Mouse (Mus musculus) embryonic facial prominence, embryonic 10.5 days (tissue): ENCODE results near the gene Trafd1. TPM values are rescaled to one million over a fixed set of nuclear protein-coding genes. Genes with fewer than 3 reads are reported as not detected.

Experiments used
- DNase-seq: peaks from one replicate; pipeline ENCODE4 v3.0.0-alpha.2; 2017; ENCODE audit warnings: low spot score
- H3K27ac ChIP-seq: fragments of 300-500 bp; sonication (generic); replicated peaks from 2 replicates; pipeline ENCODE4 v1.5.1; 2016; ENCODE audit warnings: mild to moderate bottlenecking
- H3K27me3 ChIP-seq: fragments of 300-500 bp; sonication (generic); replicated peaks from 2 replicates; pipeline ENCODE4 v1.6.1; 2016; ENCODE audit warnings: low read depth, mild to moderate bottlenecking; ENCODE audit not compliant: poor library complexity, severe bottlenecking
- H3K36me3 ChIP-seq: fragments of 300-500 bp; sonication (generic); replicated peaks from 2 replicates; pipeline ENCODE4 v1.6.1; 2016; ENCODE audit warnings: mild to moderate bottlenecking, moderate library complexity
- H3K4me1 ChIP-seq: fragments of 300-500 bp; sonication (generic); 2 replicates; pipeline ENCODE4 v1.6.1; 2016
- H3K4me3 ChIP-seq: fragments of 300-500 bp; sonication (generic); 2 replicates; pipeline ENCODE4 v1.5.1; 2016; ENCODE audit warnings: mild to moderate bottlenecking, moderate library complexity
- H3K9me3 ChIP-seq: fragments of 300-500 bp; sonication (generic); 2 replicates; pipeline ENCODE4 v1.6.1; 2016; ENCODE audit warnings: mild to moderate bottlenecking
- WGBS: fragments of 180-500 bp; shearing (Covaris S2); methylation state at CpG from one replicate; pipeline ENCODE4 v1.1.7; 2016; 5-methylcytosine and 5-hydroxymethylcytosine counted together
- polyA plus RNA-seq: library from polyadenylated mRNA; unstranded; fragments of >200 nt; fragmentation: Nextera tagmentation; extraction: Ambion mirVana; gene quantifications from 2 replicates; pipeline ENCODE4 v1.2.1, GENCODE M21; 2016

Gene Trafd1
- polyA plus RNA-seq, result 74.1 and 74.8 TPM in 2 replicates

DNA sequence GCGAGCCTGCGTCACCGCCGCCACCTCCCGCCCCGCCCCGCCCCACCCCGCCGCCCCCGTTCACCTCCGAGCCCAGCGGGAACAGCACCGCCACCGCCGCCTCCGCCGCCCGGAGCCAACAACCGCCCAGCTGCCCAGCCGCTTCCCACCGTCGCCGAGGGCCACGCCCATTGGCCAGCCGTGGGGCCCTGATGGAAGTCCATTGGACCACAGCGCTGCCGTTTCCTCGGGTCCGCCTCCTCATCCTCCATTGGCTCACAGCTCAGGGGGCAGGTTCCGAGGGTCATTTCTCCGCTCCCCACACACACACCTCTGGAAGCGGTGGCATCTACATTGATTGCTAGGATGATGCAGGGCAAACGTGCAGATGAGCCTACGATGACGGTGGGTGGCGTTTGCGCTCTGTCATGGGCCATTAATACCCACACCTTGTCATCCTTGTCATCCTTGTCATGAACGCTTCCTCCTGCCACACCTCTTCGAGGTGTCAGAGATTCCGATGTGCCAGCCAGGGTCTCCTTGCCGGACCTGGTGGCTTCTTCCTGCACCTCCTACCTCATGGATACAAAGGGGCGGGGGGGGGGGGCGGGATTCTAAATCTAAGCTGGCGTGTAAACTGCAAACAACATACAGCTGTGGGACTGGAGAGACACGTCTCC is at the start of gene Trafd1:
Trafd1 (minus strand) TSS at position 172 of the 659 bp plus-strand sequence.
- H3K4me3 ChIP-seq, result peak within 1 kb of the TSS; percentile 85
- DNase-seq, result peak; percentile 96
- H3K4me1 ChIP-seq, result peaks cover 24% of the 10 kb centered on the region
- H3K9me3 ChIP-seq, result peaks cover 6% of the 10 kb centered on the region; the same call in 1 of the 2 replicates
- peaks cover 29% of the 10 kb centered on the region for H3K36me3 ChIP-seq
- H3K27me3 ChIP-seq, result peaks cover 14% of the 10 kb centered on the region; the same call in 1 of the 2 replicates
- peak within 1 kb of the TSS; percentile 88 for H3K27ac ChIP-seq
- WGBS, result under 1% methylated on average over 40 of the region's 45 CpGs

DNA sequence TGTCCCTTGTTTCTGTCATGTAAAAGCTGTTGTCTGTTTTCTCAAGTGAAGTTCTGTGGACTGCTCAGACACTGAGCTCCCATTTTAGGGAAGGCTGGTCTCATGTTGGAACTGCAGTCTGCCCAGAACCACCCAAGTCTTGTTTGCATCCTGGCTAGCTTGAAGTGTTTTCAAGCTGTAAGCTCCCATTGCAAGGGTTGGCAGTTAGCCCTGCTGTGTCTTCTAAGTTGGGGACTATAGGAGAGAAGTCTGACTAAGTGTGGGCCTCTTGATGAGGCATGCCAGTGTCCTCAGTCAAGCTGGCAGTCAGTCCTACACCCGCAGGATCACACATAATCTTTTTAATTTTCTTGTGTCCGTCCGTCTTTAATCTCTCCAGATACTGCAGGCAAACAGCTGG is 43.5 kb upstream of the Trafd1 start:
- no peaks in the 10 kb centered on the region for H3K9me3 ChIP-seq
- peaks cover 100% of the 10 kb centered on the region for H3K36me3 ChIP-seq
- WGBS, result 89% methylated on average over 3 of the region's 3 CpGs

DNA sequence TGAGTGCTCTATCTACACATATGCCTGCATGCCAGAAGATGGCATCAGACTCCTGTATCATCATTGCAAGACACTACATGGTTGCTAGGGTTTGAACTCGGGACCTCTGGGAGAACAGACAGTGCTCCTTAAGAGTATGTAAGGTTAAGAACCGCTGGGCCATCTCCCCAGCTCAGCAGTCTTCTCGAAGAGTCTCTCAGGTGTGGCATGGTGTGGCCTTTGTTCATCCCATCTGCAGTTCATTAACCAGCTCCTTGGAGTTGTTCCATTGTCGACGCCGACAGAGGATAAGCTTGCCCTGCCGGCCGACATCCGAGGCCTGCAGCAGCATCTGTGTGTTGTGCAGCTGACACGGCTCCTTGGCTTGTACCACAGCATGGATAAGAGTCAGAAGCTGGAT is 37.9 kb upstream of the Trafd1 start:
- Histone ChIP-seq H3K4me3 (no peak overlapping the region), H3K27me3 (no peaks in the 10 kb centered on the region), H3K36me3 (peaks cover 100% of the 10 kb centered on the region), H3K9me3 (no peaks in the 10 kb centered on the region), H3K27ac (no peak overlapping the region), H3K4me1 (no peaks in the 10 kb centered on the region)
- WGBS, result 85% methylated on average over 10 of the region's 10 CpGs
- DNase-seq, result no peak

More for the DNA sequence above, 43.5 kb upstream of the Trafd1 start:
- no peaks in the 10 kb centered on the region for H3K4me1 ChIP-seq
- H3K27me3 ChIP-seq, result no peaks in the 10 kb centered on the region
- no peak overlapping the region for H3K27ac ChIP-seq
- DNase-seq, result no peak
- H3K4me3 ChIP-seq, result no peak overlapping the region

DNA sequence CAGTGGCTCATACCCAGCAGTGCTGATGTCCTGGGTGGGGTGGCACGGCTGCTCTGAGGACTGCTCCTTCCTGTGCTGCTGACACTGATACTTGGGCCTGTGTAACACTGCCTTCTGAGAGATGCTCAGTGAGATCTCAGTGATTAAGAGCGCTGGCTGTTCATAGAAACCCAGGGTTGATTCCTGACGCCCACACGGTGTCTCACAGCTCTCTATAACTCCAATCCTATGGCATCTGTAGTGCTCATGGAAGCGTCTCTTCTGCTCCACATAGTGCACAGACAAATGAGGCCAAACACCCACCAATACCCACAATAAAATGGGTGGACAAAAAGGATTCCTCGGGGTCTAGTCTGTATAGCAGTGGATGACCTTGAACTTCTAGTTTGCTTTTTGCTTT is 37.4 kb upstream of the Trafd1 start:
- Histone ChIP-seq H3K27me3 (no peaks in the 10 kb centered on the region), H3K36me3 (peaks cover 100% of the 10 kb centered on the region), H3K27ac (no peak overlapping the region), H3K4me3 (no peak overlapping the region), H3K4me1 (no peaks in the 10 kb centered on the region), H3K9me3 (no peaks in the 10 kb centered on the region)
- WGBS, result 93% methylated on average over 6 of the region's 6 CpGs
- no peak for DNase-seq

DNA sequence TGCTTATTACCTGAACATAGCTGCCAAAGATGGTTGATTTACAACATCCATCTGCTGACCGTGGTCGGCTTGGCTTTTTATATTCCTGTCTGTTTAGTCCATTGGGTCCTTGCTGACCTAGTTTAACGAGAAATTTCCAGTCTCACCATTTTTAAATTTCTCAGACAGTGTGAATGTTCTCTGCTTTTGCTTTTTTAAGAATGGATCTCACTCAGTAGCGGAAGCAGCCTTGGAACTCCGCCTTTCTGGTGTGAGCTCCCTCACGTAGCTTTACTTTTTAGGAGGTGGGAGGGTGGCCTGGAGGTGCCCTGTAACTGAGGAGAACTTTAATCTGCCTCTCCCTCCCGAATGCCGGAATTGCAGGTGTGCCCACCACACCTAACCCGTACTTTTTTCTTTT is 35.3 kb upstream of the Trafd1 start:
- no peak for DNase-seq
- Histone ChIP-seq H3K27ac (no peak overlapping the region), H3K4me1 (no peaks in the 10 kb centered on the region), H3K9me3 (no peaks in the 10 kb centered on the region), H3K36me3 (peaks cover 100% of the 10 kb centered on the region), H3K27me3 (no peaks in the 10 kb centered on the region), H3K4me3 (no peak overlapping the region)
- 95% methylated on average over 9 of the region's 9 CpGs for WGBS

DNA sequence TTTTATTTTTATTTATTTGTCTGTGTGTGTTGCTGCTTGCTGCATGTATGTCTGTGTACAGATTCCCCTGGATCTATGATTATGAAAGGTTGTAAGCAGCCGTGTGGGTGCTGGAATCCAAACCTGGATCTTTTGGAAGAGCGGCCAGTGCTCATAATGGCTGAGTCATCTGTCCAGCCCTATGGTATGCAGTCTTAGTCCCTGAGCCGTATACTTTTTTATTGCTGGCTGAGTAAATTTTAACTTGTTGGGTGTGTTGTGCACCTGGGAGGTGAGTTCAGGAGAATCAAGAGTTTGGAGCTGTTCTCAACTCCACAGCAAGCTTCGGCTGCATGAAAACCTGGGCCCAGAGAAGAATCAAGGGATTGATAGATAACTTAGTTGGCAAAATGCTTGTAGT is 25.5 kb upstream of the Trafd1 start:
- no peaks in the 10 kb centered on the region for H3K27me3 ChIP-seq
- no peaks in the 10 kb centered on the region for H3K4me1 ChIP-seq
- no peak overlapping the region for H3K27ac ChIP-seq
- H3K9me3 ChIP-seq, result no peaks in the 10 kb centered on the region
- DNase-seq, result no peak
- H3K36me3 ChIP-seq, result peaks cover 100% of the 10 kb centered on the region
- H3K4me3 ChIP-seq, result no peak overlapping the region
- WGBS, result 96% methylated on average over 4 of the region's 4 CpGs

DNA sequence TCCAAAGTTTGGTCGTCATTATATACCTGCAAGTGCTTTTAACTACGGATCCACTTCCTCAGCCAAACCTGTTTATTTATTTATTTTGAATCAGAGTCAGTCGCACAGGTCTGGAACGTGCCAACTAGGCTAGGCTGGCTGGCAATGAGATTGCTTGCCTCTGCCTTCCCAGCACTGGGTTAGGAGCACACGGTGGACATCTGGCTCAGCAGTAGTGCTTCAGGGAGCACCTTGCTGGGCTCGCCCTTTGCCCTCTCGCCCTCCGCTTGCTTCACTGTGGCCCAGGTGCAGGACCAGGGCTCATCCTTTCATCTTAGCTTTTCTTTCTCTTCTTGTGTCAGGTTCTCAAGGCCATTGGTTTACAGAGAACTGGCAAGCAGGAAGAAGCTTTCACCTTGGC is 22.4 kb upstream of the Trafd1 start:
- WGBS, result 90% methylated on average over 8 of the region's 8 CpGs
- no peak overlapping the region for H3K4me3 ChIP-seq
- peaks cover 91% of the 10 kb centered on the region for H3K36me3 ChIP-seq
- no peaks in the 10 kb centered on the region for H3K4me1 ChIP-seq
- DNase-seq, result no peak
- H3K27ac ChIP-seq, result no peak overlapping the region
- H3K27me3 ChIP-seq, result no peaks in the 10 kb centered on the region
- H3K9me3 ChIP-seq, result no peaks in the 10 kb centered on the region

DNA sequence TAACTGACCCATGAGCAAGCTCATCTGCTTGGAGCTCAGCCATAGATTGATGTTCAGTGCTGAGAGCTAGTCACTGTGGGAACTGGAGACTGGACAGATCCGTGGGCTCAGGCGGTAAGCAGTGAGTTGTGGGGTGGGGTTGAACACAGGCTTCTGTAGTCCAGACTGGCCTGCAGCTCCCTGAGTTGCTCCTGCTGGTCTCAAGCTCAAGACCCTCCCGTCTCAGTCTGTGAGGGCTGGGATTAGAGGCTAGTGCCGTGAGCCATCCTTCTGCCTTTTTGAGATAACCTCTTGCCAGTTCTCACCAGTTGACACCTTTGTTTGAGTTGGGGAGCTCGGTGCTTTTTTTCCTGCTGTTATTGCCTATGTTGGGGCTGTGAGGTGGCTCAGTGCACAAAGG is 15.4 kb upstream of the Trafd1 start:
- 89% methylated on average over 5 of the region's 5 CpGs for WGBS
- Histone ChIP-seq H3K27me3 (no peaks in the 10 kb centered on the region), H3K27ac (no peak overlapping the region), H3K4me1 (peaks cover 24% of the 10 kb centered on the region), H3K9me3 (no peaks in the 10 kb centered on the region), H3K36me3 (peaks cover 56% of the 10 kb centered on the region), H3K4me3 (no peak overlapping the region)
- DNase-seq, result no peak

DNA sequence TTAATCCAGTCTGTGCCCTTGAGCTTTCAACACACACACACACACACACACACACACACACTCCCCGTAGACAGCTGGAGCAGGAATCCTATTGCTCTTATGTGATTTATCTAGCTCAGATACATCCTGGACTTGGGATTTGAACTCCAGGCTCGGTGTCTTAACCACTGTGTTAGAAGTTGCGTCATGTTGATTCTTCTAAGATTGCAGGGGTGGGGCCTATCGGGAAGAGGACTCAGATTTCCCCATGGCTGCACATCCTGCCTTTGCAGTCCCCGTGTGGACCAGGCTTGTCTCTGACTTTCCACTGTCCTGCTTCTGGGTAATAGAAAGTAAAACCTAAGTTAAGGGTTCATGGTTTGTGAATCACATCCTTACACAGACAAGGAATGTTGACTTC is 14.6 kb upstream of the Trafd1 start:
- no peak overlapping the region for H3K27ac ChIP-seq
- DNase-seq, result no peak
- WGBS, result 75% methylated on average over 5 of the region's 5 CpGs
- H3K27me3 ChIP-seq, result no peaks in the 10 kb centered on the region
- no peaks in the 10 kb centered on the region for H3K9me3 ChIP-seq
- peaks cover 24% of the 10 kb centered on the region for H3K4me1 ChIP-seq
- peaks cover 49% of the 10 kb centered on the region for H3K36me3 ChIP-seq
- H3K4me3 ChIP-seq, result no peak overlapping the region

DNA sequence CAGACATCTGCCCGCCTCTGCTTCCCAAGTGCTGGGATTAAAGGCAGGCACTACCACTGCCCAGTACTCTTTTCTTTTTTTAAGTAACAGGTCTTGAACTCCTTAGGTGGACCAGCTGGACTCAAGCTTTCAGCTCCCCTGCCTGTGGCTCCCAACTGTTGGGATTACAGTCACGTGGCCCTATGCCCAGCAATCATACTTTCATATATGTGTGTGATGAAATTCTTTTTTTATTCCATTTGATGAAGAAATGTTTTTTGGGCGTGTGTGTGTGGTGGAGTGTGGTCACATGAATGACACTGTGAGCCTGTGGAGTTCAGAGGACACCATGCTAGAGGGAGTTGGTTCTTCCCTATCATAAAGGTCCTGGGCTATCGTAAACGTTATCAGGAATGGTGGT is 14.1 kb upstream of the Trafd1 start:
- peak overlapping the region; percentile 79 for H3K4me3 ChIP-seq
- no peaks in the 10 kb centered on the region for H3K9me3 ChIP-seq
- no peaks in the 10 kb centered on the region for H3K27me3 ChIP-seq
- WGBS, result 91% methylated on average over 5 of the region's 5 CpGs
- no peak for DNase-seq
- peaks cover 24% of the 10 kb centered on the region for H3K4me1 ChIP-seq
- H3K27ac ChIP-seq, result no peak overlapping the region
- H3K36me3 ChIP-seq, result peaks cover 49% of the 10 kb centered on the region

DNA sequence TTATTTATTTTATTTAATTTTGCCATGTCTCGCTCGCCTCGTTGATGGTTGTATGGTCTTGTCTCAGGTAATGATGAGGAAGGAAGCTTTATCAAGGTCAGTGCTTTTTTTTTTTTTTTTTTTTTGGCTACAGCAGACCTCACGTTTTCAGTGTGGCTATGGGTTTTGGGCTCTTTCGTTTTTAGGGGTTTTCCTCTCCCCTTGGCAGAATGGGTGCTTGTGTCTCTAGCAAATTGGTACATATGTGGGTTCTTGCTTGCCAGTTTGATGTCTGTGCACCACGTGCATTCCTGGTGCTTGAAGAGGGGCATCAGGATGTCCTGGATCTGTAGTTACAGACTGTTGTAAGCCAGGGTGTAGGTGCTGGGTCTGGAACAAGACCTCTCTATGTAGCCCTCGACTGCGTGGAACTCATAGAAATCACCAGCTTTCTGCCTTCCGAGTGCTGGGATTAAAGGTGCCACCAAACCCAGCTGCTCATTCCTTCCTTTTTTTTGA is 13.6 kb upstream of the Trafd1 start:
- DNase-seq, result no peak
- Histone ChIP-seq H3K36me3 (peaks cover 46% of the 10 kb centered on the region), H3K4me1 (peaks cover 24% of the 10 kb centered on the region), H3K9me3 (no peaks in the 10 kb centered on the region), H3K4me3 (peak overlapping the region; percentile 79), H3K27me3 (no peaks in the 10 kb centered on the region), H3K27ac (peak overlapping the region; percentile 89; the same call in 1 of the 2 replicates)
- 60% methylated on average over 9 of the region's 9 CpGs for WGBS

DNA sequence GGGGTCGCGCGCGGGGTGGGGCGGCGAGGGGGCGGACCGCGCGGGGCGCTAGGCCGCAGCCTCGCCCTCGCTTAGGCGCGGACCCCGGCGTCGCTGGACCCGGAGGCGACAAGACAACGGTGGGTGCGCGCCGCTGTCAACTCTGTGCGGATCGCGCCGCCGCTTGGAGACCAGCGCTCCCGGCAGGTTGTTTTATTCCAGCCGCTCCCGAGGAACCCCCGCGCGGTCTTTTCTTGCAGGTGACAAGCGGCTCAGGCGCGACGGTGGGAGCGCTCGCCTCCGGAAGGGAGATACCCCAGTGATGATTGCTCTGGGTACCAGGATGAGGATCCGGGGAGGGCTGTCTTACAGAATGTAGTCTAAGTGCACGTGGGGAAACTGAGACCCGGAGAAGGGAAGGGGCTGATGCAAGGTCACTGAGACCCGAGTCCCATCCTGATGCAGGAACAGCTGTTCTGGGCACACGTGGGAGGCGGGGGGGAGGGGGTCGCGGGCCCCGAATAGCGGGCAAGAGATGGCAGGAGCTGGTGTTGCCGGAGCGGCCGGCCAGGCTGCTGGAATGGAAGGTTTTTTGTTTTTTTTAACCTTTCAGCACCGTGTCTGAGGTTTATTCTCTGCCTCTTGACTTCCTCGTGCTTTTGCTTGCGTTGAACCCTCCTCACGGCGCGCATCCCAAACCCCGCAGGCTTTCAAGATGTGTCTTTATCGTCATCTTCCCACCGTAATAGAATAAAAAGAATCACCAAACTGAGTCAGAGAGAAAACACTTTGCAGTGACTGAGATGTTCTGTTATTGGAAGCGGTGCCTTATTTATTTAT is 12.9 kb upstream of the Trafd1 start:
- under 1% methylated on average over 67 of the region's 67 CpGs for WGBS
- Histone ChIP-seq H3K27me3 (no peaks in the 10 kb centered on the region), H3K4me1 (peaks cover 24% of the 10 kb centered on the region), H3K4me3 (peak overlapping the region; percentile 79), H3K27ac (peak overlapping the region; percentile 89), H3K36me3 (peaks cover 40% of the 10 kb centered on the region), H3K9me3 (no peaks in the 10 kb centered on the region)
- peak; percentile 80 for DNase-seq
